Mouse (Mus musculus): ENCODE data around the gene Zmat5. TPM values are rescaled to one million over a fixed set of nuclear protein-coding genes. Genes with fewer than 3 reads are reported as not detected.

The Zmat5 gene
- polyA plus RNA-seq, 1 experiment, result 62.6 TPM

DNA sequence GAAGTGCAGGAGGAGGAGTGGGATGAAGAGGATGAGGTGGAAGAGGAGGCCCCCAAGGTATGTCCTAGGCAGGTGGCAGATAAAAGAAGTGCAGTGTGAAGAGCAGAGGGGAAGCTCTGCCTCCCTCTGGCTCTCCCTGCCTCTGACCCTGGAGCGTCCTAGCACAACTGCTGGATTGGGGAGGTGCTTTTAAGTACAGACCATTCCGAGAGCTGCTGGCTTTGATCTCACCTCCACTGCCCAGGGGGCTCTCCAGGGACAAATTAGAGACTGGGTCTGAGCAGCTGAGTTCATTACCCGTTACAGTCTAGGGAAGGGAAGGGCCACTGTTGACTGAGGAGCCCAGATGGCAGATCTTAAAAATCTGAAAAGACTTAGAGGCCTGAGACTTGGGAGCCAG lies 24.4 kb upstream of the Zmat5 start:
- H3K36me3 ChIP-seq (ENCODE audit: control insufficient read depth, insufficient read depth, low read length), result peaks cover 2% of the 10 kb centered on the region; the same call in 1 of the 2 replicates
- no peaks in the 10 kb centered on the region for H3K27me3 ChIP-seq (replicated peaks; ENCODE audit: control insufficient read depth, insufficient read depth, low read length)
- H3K27ac ChIP-seq (ENCODE audit: insufficient read depth, low read depth, low read length), result no peak overlapping the region
- WGBS, result 82% methylated on average over 3 of the region's 3 CpGs
- no peaks in the 10 kb centered on the region for H3K4me1 ChIP-seq (ENCODE audit: control insufficient read depth, insufficient read depth, low read length)
- DNase-seq, result no peak
- H3K4me3 ChIP-seq (ENCODE audit: insufficient read depth, low read depth, low read length), result no peak overlapping the region
- TF ChIP-seq CTCF (conservative IDR thresholded peaks at IDR 0.05; ENCODE audit: insufficient read depth, insufficient read length, low read depth, low read length), result no peak

DNA sequence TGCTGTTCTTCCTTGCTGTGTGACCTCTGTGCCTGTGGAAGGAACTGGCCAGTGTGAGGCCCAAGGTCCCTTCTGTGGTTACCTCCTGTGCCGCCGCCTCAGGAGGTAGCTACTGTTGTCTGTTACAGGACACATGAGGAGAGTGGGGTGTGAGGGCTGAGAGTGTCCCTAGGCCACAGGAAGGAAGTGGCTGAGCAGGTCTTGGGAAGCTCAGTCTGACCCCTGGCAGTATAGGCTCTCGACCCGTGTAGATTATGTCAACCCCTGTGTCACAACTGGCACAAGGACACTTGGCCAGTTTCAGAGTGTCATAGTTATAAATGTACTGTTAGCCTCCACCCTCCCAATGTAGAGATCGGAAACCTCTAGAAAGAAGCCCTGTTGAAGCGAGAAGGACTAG lies 21.0 kb upstream of the Zmat5 start:
- Histone ChIP-seq H3K27me3 (replicated peaks; ENCODE audit: control insufficient read depth, insufficient read depth, low read length) (no peaks in the 10 kb centered on the region), H3K4me1 (ENCODE audit: control insufficient read depth, insufficient read depth, low read length) (peaks cover 4% of the 10 kb centered on the region; the same call in 1 of the 2 replicates), H3K27ac (ENCODE audit: insufficient read depth, low read depth, low read length) (no peak overlapping the region), H3K36me3 (ENCODE audit: control insufficient read depth, insufficient read depth, low read length) (peaks cover 2% of the 10 kb centered on the region; the same call in 1 of the 2 replicates), H3K4me3 (ENCODE audit: insufficient read depth, low read depth, low read length) (no peak overlapping the region)
- WGBS, result 83% methylated on average over 6 of the region's 6 CpGs
- no peak for TF ChIP-seq CTCF (conservative IDR thresholded peaks at IDR 0.05; ENCODE audit: insufficient read depth, insufficient read length, low read depth, low read length)
- TF ChIP-seq POLR2A (IDR thresholded peaks at IDR 0.05; ENCODE audit: low read depth, low read length), result no peak
- DNase-seq, result no peak

DNA sequence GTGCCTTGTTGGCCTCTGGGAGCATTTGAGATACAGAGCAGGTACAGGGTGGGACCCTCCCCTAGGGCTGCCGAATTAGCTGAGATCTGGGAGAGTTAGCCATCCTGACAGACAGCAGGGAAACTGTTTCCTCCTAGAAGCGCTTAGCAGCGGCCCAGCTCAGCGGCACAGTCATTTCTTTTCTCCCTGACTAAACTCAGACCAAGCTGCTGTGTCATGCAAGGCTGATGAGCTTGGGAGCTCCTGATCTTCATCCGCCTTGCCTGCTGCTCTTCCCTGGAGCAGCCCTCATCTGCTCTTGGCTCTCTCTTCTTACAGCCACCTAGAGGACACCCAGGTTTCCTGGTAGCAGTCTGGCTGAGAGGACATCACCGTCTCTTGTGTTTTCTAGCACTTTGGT lies 20.3 kb upstream of the Zmat5 start:
- no peak for TF ChIP-seq POLR2A (IDR thresholded peaks at IDR 0.05; ENCODE audit: low read depth, low read length)
- TF ChIP-seq CTCF (conservative IDR thresholded peaks at IDR 0.05; ENCODE audit: insufficient read depth, insufficient read length, low read depth, low read length), result no peak
- no peak for DNase-seq
- H3K36me3 ChIP-seq (ENCODE audit: control insufficient read depth, insufficient read depth, low read length), result peaks cover 2% of the 10 kb centered on the region; the same call in 1 of the 2 replicates
- H3K4me3 ChIP-seq (ENCODE audit: insufficient read depth, low read depth, low read length), result no peak overlapping the region
- WGBS, result 68% methylated on average over 6 of the region's 6 CpGs
- H3K27me3 ChIP-seq (replicated peaks; ENCODE audit: control insufficient read depth, insufficient read depth, low read length), result no peaks in the 10 kb centered on the region
- H3K27ac ChIP-seq (ENCODE audit: insufficient read depth, low read depth, low read length), result no peak overlapping the region
- H3K4me1 ChIP-seq (ENCODE audit: control insufficient read depth, insufficient read depth, low read length), result peaks cover 4% of the 10 kb centered on the region; the same call in 1 of the 2 replicates

DNA sequence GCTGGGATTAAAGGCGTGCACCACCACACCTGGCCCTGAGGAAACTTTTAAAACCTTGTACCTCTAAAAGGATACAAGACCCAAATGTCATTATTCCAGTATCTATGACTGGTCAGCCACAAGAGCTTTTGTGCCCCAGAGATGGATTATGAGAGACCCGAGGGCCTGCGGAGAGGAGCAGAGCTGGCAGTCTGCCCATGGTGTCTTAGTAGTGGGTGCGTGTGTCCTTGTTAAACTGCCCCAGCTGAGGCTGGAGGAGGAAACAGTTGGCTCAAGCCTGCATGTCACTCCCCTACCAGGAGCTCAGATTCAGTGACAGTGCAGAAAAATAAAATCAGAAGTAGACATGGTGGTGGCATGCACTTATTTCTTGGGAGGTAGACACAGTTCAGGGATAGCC lies 19.4 kb upstream of the Zmat5 start:
- Histone ChIP-seq H3K27ac (ENCODE audit: insufficient read depth, low read depth, low read length) (no peak overlapping the region), H3K27me3 (replicated peaks; ENCODE audit: control insufficient read depth, insufficient read depth, low read length) (no peaks in the 10 kb centered on the region), H3K4me1 (ENCODE audit: control insufficient read depth, insufficient read depth, low read length) (peaks cover 4% of the 10 kb centered on the region; the same call in 1 of the 2 replicates), H3K36me3 (ENCODE audit: control insufficient read depth, insufficient read depth, low read length) (no peaks in the 10 kb centered on the region), H3K4me3 (ENCODE audit: insufficient read depth, low read depth, low read length) (no peak overlapping the region)
- no peak for DNase-seq
- 77% methylated on average over 4 of the region's 4 CpGs for WGBS
- TF ChIP-seq POLR2A (IDR thresholded peaks at IDR 0.05; ENCODE audit: low read depth, low read length) (no peak), CTCF (conservative IDR thresholded peaks at IDR 0.05; ENCODE audit: insufficient read depth, insufficient read length, low read depth, low read length) (no peak)

DNA sequence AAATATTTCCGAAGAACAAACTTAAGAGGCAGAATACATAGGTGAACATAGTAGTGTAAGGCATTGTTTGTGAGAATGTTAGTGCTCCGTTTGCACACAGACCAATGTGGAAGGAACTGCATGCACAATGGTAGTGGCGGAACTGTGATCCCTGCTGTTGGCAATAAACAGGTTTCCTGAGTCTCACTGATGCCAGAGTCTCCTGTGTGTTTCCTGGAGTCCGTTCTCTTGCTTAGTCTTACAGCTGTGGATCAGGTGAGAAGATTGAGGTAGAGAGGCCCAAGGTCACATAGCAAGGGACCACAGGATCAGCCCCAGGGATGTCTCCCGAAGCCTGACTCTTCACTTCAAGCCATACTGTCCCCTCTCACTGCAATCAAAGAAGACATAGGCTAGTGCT lies 19.0 kb upstream of the Zmat5 start:
- no peak for DNase-seq
- H3K27ac ChIP-seq (ENCODE audit: insufficient read depth, low read depth, low read length), result no peak overlapping the region
- no peaks in the 10 kb centered on the region for H3K36me3 ChIP-seq (ENCODE audit: control insufficient read depth, insufficient read depth, low read length)
- H3K27me3 ChIP-seq (replicated peaks; ENCODE audit: control insufficient read depth, insufficient read depth, low read length), result no peaks in the 10 kb centered on the region
- 79% methylated on average over 5 of the region's 5 CpGs for WGBS
- peaks cover 4% of the 10 kb centered on the region; the same call in 1 of the 2 replicates for H3K4me1 ChIP-seq (ENCODE audit: control insufficient read depth, insufficient read depth, low read length)
- no peak overlapping the region for H3K4me3 ChIP-seq (ENCODE audit: insufficient read depth, low read depth, low read length)
- TF ChIP-seq CTCF (conservative IDR thresholded peaks at IDR 0.05; ENCODE audit: insufficient read depth, insufficient read length, low read depth, low read length) (no peak), POLR2A (IDR thresholded peaks at IDR 0.05; ENCODE audit: low read depth, low read length) (no peak)

DNA sequence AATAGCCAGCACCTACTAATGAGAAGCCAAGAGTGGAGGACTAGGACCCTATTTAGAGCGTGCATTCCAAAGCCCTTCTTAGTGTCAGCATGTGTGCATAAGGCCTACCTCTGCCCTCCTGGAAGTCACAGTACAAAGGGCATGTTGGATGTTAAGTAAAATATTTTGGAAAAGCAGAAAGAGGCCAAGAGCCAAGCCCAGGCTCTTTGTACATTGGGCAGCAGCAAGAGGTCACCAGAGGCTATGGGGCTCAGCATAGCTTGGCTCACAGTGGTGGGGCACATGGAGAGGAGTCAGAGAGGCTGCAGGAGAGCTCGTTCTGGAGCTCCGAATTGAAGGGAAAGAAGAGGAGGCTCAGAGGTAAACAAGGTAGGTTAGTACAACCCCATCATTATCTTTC lies 17.5 kb upstream of the Zmat5 start:
- H3K36me3 ChIP-seq (ENCODE audit: control insufficient read depth, insufficient read depth, low read length), result no peaks in the 10 kb centered on the region
- TF ChIP-seq POLR2A (IDR thresholded peaks at IDR 0.05; ENCODE audit: low read depth, low read length) (no peak), CTCF (conservative IDR thresholded peaks at IDR 0.05; ENCODE audit: insufficient read depth, insufficient read length, low read depth, low read length) (no peak)

DNA sequence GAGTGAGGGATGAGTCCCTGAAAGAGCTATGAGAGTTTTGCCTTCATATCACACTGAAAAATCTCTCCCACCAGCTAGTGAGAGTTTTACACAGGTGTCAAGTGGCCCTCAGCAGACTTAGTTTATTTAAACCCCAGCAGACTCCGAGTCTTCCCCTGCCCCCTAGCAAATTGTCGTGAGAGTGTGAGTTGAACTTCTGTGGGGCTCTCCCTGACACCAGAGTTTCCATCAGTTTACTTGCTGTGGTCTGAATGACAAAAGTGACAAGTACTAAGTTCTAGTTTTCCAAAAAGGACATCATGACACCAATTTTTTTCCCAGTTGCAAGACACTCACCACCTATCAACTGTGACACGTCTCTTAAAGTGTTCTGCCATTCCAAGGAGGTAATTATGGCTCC lies 16.6 kb upstream of the Zmat5 start:
- no peak overlapping the region for H3K27ac ChIP-seq (ENCODE audit: insufficient read depth, low read depth, low read length)
- H3K27me3 ChIP-seq (replicated peaks; ENCODE audit: control insufficient read depth, insufficient read depth, low read length), result no peaks in the 10 kb centered on the region
- DNase-seq, result no peak
- TF ChIP-seq CTCF (conservative IDR thresholded peaks at IDR 0.05; ENCODE audit: insufficient read depth, insufficient read length, low read depth, low read length), result no peak
- TF ChIP-seq POLR2A (IDR thresholded peaks at IDR 0.05; ENCODE audit: low read depth, low read length), result no peak
- H3K36me3 ChIP-seq (ENCODE audit: control insufficient read depth, insufficient read depth, low read length), result no peaks in the 10 kb centered on the region
- H3K4me1 ChIP-seq (ENCODE audit: control insufficient read depth, insufficient read depth, low read length), result peaks cover 4% of the 10 kb centered on the region; the same call in 1 of the 2 replicates
- WGBS, result 65% methylated on average over 3 of the region's 3 CpGs
- no peak overlapping the region for H3K4me3 ChIP-seq (ENCODE audit: insufficient read depth, low read depth, low read length)

More for the DNA sequence above, 17.5 kb upstream of the Zmat5 start:
- Histone ChIP-seq H3K4me1 (ENCODE audit: control insufficient read depth, insufficient read depth, low read length) (peaks cover 4% of the 10 kb centered on the region; the same call in 1 of the 2 replicates), H3K27me3 (replicated peaks; ENCODE audit: control insufficient read depth, insufficient read depth, low read length) (no peaks in the 10 kb centered on the region), H3K27ac (ENCODE audit: insufficient read depth, low read depth, low read length) (no peak overlapping the region), H3K4me3 (ENCODE audit: insufficient read depth, low read depth, low read length) (no peak overlapping the region)
- WGBS, result 55% methylated on average over 3 of the region's 3 CpGs
- DNase-seq, result peak; percentile 36

All from kidney, adult 2 months (tissue).